Mouse (Mus musculus) olfactory bulb, adult 2 months (tissue): ENCODE results near the gene Otud5. TPM values are rescaled to one million over a fixed set of nuclear protein-coding genes. Genes with fewer than 3 reads are reported as not detected.
"Not testable (repeated sequence)": the region's sequence is repeated elsewhere in the genome, so short reads cannot be mapped to it uniquely, and the experiment has no call there.

ENCODE experiments used
- H3K27ac ChIP-seq: fragments of 200-500 bp; 2 replicates; pipeline ENCODE4 v1.5.1; 2012; ENCODE audit warnings: low read depth, low read length; ENCODE audit not compliant: insufficient read depth
- H3K4me1 ChIP-seq: fragments of 200-500 bp; 2 replicates; pipeline ENCODE4 v1.6.1; 2012; ENCODE audit warnings: low read length; ENCODE audit not compliant: control insufficient read depth, insufficient read depth
- H3K4me3 ChIP-seq: fragments of 200-500 bp; 2 replicates; pipeline ENCODE4 v1.5.1; 2012; ENCODE audit warnings: mild to moderate bottlenecking, low read depth, low read length, moderate library complexity; ENCODE audit not compliant: insufficient read depth
- CTCF ChIP-seq: fragments of 200-500 bp; IDR thresholded peaks from 2 replicates; pipeline ENCODE4 v1.5.1; 2012; ENCODE audit warnings: low read depth, mild to moderate bottlenecking, low read length, moderate library complexity; ENCODE audit not compliant: insufficient read depth
- POLR2A ChIP-seq: fragments of 200-500 bp; IDR thresholded peaks from 2 replicates; pipeline ENCODE4 v1.6.1; 2012; ENCODE audit warnings: mild to moderate bottlenecking, low read depth, low read length, moderate library complexity; ENCODE audit not compliant: insufficient read depth
- WGBS: fragments of 180-500 bp; shearing (Covaris S2); methylation state at CpG from one replicate; pipeline ENCODE4 v1.1.7; 2018; 5-methylcytosine and 5-hydroxymethylcytosine counted together
- polyA plus RNA-seq: library from polyadenylated mRNA; stranded (reverse); fragments of >200 nt; gene quantifications from 2 replicates; pipeline ENCODE4 v1.2.4, GENCODE M21; 2012; ENCODE audit warnings: low replicate concordance; ENCODE audit not compliant: missing spikeins, insufficient read depth, insufficient read length

Otud5 gene
- polyA plus RNA-seq, 1 experiment: not detected

DNA sequence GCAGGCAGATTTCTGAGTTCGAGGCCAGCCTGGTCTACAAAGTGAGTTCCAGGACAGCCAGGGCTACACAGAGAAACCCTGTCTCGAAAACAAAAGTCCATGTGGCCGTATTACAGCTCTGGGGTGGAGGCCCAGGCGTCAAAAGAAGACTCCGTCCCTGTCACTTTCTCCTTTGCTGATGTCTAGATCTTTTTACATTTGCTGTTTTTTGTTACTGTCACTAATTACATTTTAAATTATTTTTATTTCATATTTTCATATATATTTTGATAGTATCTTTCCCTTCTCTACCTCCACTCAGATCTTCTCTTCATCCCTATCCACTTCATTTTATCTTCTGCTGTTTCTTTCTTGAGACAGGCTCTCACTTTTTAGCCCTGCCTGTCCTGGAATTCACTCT, 66.6 kb downstream of the Otud5 start, which contains the start of gene Gm10491:
TSS of gene Gm10491 (minus strand) at position 101 of the 400 bp plus-strand sequence.
- 86% methylated on average over 5 of the region's 5 CpGs for WGBS
- Histone ChIP-seq H3K27ac (no peak within 1 kb of the TSS), H3K4me1 (peaks cover 3% of the 10 kb centered on the region; the same call in 1 of the 2 replicates), H3K4me3 (no peak within 1 kb of the TSS)
- TF ChIP-seq POLR2A (no peak), CTCF (no peak)

DNA sequence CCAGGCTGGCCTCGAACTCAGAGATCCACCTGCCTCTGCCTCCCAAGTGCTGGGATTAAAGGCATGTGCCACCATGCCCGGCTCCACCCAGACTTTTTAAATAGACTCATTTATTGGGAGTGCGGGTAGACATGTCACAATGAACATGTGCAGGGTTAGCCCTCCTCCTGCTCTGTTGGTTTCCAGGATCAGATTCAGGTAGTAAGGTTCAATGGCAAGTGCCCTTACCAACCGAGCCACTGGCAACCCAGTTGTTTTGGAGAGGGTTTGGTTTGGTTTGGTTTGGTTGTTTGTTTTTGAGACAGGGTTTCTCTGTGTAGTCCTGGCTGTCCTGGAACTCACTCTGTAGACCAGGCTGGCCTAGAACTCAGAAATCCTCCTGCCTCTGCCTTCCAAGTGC, 68.1 kb downstream of the Otud5 start, which contains the start of gene Gm10490:
TSS of gene Gm10490 (plus strand) at position 301 of the 400 bp plus-strand sequence.
- 95% methylated on average over 4 of the region's 4 CpGs for WGBS
- not testable (repeated sequence) for H3K4me3 ChIP-seq, H3K4me1 ChIP-seq, H3K27ac ChIP-seq

GRCm38 (mm10) chrX:7910473-7910872, 69.3 kb downstream of the Otud5 start:
- TF ChIP-seq POLR2A: no peak
- TF ChIP-seq CTCF: no peak
- H3K4me3 ChIP-seq: no peak overlapping the region
- no peak overlapping the region for H3K27ac ChIP-seq
- peaks cover 3% of the 10 kb centered on the region; the same call in 1 of the 2 replicates for H3K4me1 ChIP-seq
- 43% methylated on average over 6 of the region's 6 CpGs for WGBS

- 31% methylated on average over 3 of the region's 3 CpGs for WGBS
- not testable (repeated sequence) for H3K4me1 ChIP-seq, H3K4me3 ChIP-seq, H3K27ac ChIP-seq
Measured at GRCm38 (mm10) chrX:7915669-7916068, 74.5 kb downstream of the Otud5 start.

- not testable (repeated sequence) for H3K27ac ChIP-seq, H3K4me3 ChIP-seq
- 77% methylated on average over 6 of the region's 6 CpGs for WGBS
- H3K4me1 ChIP-seq: peaks cover 12% of the 10 kb centered on the region; the same call in 1 of the 2 replicates
Measured at GRCm38 (mm10) chrX:7917960-7918359, 76.8 kb downstream of the Otud5 start.

- H3K4me1 ChIP-seq: peaks cover 13% of the 10 kb centered on the region; the same call in 1 of the 2 replicates
- H3K27ac ChIP-seq: peak within 1 kb of the TSS; percentile 82
- H3K4me3 ChIP-seq: peak within 1 kb of the TSS; percentile 66
- TF ChIP-seq POLR2A (peak; percentile 49; the same call in 1 of the 2 replicates), CTCF (no peak)
- WGBS: 19% methylated on average over 35 of the region's 40 CpGs
Measured at GRCm38 (mm10) chrX:7919601-7920383, 78.6 kb downstream of the Otud5 start, which contains the start of gene Pcsk1n. Gene Pcsk1n, plus strand, starts transcription at chrX:7919822.

- TF ChIP-seq POLR2A (no peak), CTCF (no peak)
- 18% methylated on average over 48 of the region's 48 CpGs for WGBS
- H3K27ac ChIP-seq: no peak overlapping the region
- peaks cover 13% of the 10 kb centered on the region; the same call in 1 of the 2 replicates for H3K4me1 ChIP-seq
- H3K4me3 ChIP-seq: peak overlapping the region; percentile 44
Measured at GRCm38 (mm10) chrX:7922032-7922431, 80.9 kb downstream of the Otud5 start.

Other genes with a start within 250 kb of the Otud5 start
- gene Ccdc22, start 235.8 kb upstream of the Otud5 start, polyA plus RNA-seq: not detected in 2 replicates
- not detected in 2 replicates for gene Cacna1f, start 234.3 kb upstream of the Otud5 start, polyA plus RNA-seq
- gene Syp, start 202.9 kb upstream of the Otud5 start, polyA plus RNA-seq: 236 and 474 TPM in 2 replicates
- gene Prickle3, start 184.1 kb upstream of the Otud5 start, polyA plus RNA-seq: not detected in 2 replicates
- gene Plp2, start 170.0 kb upstream of the Otud5 start, polyA plus RNA-seq: not detected in 2 replicates
- gene Magix, start 160.1 kb upstream of the Otud5 start, polyA plus RNA-seq: not detected in 2 replicates
- gene Gpkow, start 144.2 kb upstream of the Otud5 start, polyA plus RNA-seq: not detected in 2 replicates
- not detected in 2 replicates for gene Wdr45, start 127.0 kb upstream of the Otud5 start, polyA plus RNA-seq
- not detected in 2 replicates for gene Gm45208, start 119.1 kb upstream of the Otud5 start, polyA plus RNA-seq
- not detected in 2 replicates for gene Praf2, start 112.9 kb upstream of the Otud5 start, polyA plus RNA-seq
- not detected in 2 replicates for gene Ccdc120, start 90.5 kb upstream of the Otud5 start, polyA plus RNA-seq
- not detected in 2 replicates for gene Tfe3, start 78.8 kb upstream of the Otud5 start, polyA plus RNA-seq
- 96.6 TPM in 1 of 2 replicates, not detected in the other for gene Gripap1, start 51.6 kb upstream of the Otud5 start, polyA plus RNA-seq
- gene Kcnd1, start 19.1 kb upstream of the Otud5 start, polyA plus RNA-seq: not detected in 2 replicates
- gene Pim2, start 36.9 kb downstream of the Otud5 start, polyA plus RNA-seq: not detected in 2 replicates
- not detected in 2 replicates for gene Slc35a2, start 42.7 kb downstream of the Otud5 start, polyA plus RNA-seq
- gene Pqbp1, start 57.9 kb downstream of the Otud5 start, polyA plus RNA-seq: not detected in 2 replicates
- gene Timm17b, start 58.0 kb downstream of the Otud5 start, polyA plus RNA-seq: not detected in 2 replicates
- gene Gm10491, start 66.5 kb downstream of the Otud5 start, polyA plus RNA-seq: not detected in 2 replicates
- not detected in 2 replicates for gene Gm10490, start 68.2 kb downstream of the Otud5 start, polyA plus RNA-seq
- gene Pcsk1n, start 78.5 kb downstream of the Otud5 start, polyA plus RNA-seq: not detected in 2 replicates
- not detected in 2 replicates for gene Eras, start 87.2 kb downstream of the Otud5 start, polyA plus RNA-seq
- gene Hdac6, start 106.5 kb downstream of the Otud5 start, polyA plus RNA-seq: not detected in 2 replicates
- gene Gata1, start 136.7 kb downstream of the Otud5 start, polyA plus RNA-seq: not detected in 2 replicates
- gene Glod5, start 177.1 kb downstream of the Otud5 start, polyA plus RNA-seq: not detected in 2 replicates
- not detected in 2 replicates for gene Suv39h1, start 233.4 kb downstream of the Otud5 start, polyA plus RNA-seq
- not detected in 2 replicates for gene Was, start 249.1 kb downstream of the Otud5 start, polyA plus RNA-seq